Comparison of ENCODE assay signal across 20 mouse cellular contexts in genomic region chr15:97684118-97684517, GRCm38 (mm10).
"Had no signal": no experiment of that assay in that cellular context is flagged by ENCODE, and none has a peak within 500 bp of the region (broad histone marks: within the 10 kb centered on the region; RNA-seq: fewer than 3 reads in every experiment).

No protein-coding gene starts in this region.

- H3K4me3 ChIP-seq: intestine, embryonic 15.5 days; layer of hippocampus, adult 2 months; limb, embryonic 10.5 days; limb, embryonic 13.5 days; midbrain, embryonic 10.5 days; midbrain, embryonic 13.5 days; myocyte; neural tube, embryonic 13.5 days had no signal

- ATAC-seq: intestine, embryonic 15.5 days; midbrain, embryonic 13.5 days; midbrain, embryonic 16.5 days had no signal

- H3K27ac ChIP-seq: intestine, embryonic 15.5 days; kidney, postnatal 0 days; layer of hippocampus, adult 2 months; limb, embryonic 10.5 days; limb, embryonic 13.5 days; midbrain, embryonic 10.5 days; midbrain, embryonic 13.5 days; neural tube, embryonic 13.5 days; stomach, postnatal 0 days had no signal

- H3K9me3 ChIP-seq: intestine, embryonic 15.5 days; limb, embryonic 10.5 days; limb, embryonic 13.5 days; midbrain, embryonic 10.5 days; midbrain, embryonic 13.5 days; neural tube, embryonic 13.5 days had no signal

- H3K4me1 ChIP-seq: intestine, embryonic 15.5 days; limb, embryonic 13.5 days; midbrain, embryonic 10.5 days; neural tube, embryonic 13.5 days had no signal

- DNase-seq: kidney, adult 11 months; kidney, postnatal 25 days; layer of hippocampus, adult 9-11 months; lung, adult 2 months; lung, postnatal 14 days; retina, postnatal 1 day; thymus, adult 2 months; thymus, postnatal 14 days; thymus, postnatal 4 days had no signal

- H3K4me2 ChIP-seq: intestine, embryonic 15.5 days; limb, embryonic 13.5 days; midbrain, embryonic 13.5 days; neural tube, embryonic 13.5 days had no signal

- H3K9ac ChIP-seq: intestine, embryonic 15.5 days; limb, embryonic 13.5 days; midbrain, embryonic 13.5 days; neural tube, embryonic 13.5 days had no signal

- H3K27me3 ChIP-seq: intestine, embryonic 15.5 days; limb, embryonic 13.5 days; midbrain, embryonic 13.5 days; neural tube, embryonic 13.5 days had no signal
